Mouse (Mus musculus) olfactory bulb, adult 2 months (tissue): ENCODE results near the gene Mfsd4a. TPM values are rescaled to one million over a fixed set of nuclear protein-coding genes. Genes with fewer than 3 reads are reported as not detected.

ENCODE experiments used
- H3K27ac ChIP-seq: fragments of 200-500 bp; 2 replicates; pipeline ENCODE4 v1.5.1; 2012; ENCODE audit warnings: low read depth, low read length; ENCODE audit not compliant: insufficient read depth
- H3K4me1 ChIP-seq: fragments of 200-500 bp; 2 replicates; pipeline ENCODE4 v1.6.1; 2012; ENCODE audit warnings: low read length; ENCODE audit not compliant: control insufficient read depth, insufficient read depth
- H3K4me3 ChIP-seq: fragments of 200-500 bp; 2 replicates; pipeline ENCODE4 v1.5.1; 2012; ENCODE audit warnings: mild to moderate bottlenecking, low read depth, low read length, moderate library complexity; ENCODE audit not compliant: insufficient read depth
- CTCF ChIP-seq: fragments of 200-500 bp; IDR thresholded peaks from 2 replicates; pipeline ENCODE4 v1.5.1; 2012; ENCODE audit warnings: low read depth, mild to moderate bottlenecking, low read length, moderate library complexity; ENCODE audit not compliant: insufficient read depth
- POLR2A ChIP-seq: fragments of 200-500 bp; IDR thresholded peaks from 2 replicates; pipeline ENCODE4 v1.6.1; 2012; ENCODE audit warnings: mild to moderate bottlenecking, low read depth, low read length, moderate library complexity; ENCODE audit not compliant: insufficient read depth
- WGBS: fragments of 180-500 bp; shearing (Covaris S2); methylation state at CpG from one replicate; pipeline ENCODE4 v1.1.7; 2018; 5-methylcytosine and 5-hydroxymethylcytosine counted together
- polyA plus RNA-seq: library from polyadenylated mRNA; stranded (reverse); fragments of >200 nt; gene quantifications from 2 replicates; pipeline ENCODE4 v1.2.4, GENCODE M21; 2012; ENCODE audit warnings: low replicate concordance; ENCODE audit not compliant: missing spikeins, insufficient read depth, insufficient read length

Gene Mfsd4a
- polyA plus RNA-seq, 1 experiment: not detected

DNA sequence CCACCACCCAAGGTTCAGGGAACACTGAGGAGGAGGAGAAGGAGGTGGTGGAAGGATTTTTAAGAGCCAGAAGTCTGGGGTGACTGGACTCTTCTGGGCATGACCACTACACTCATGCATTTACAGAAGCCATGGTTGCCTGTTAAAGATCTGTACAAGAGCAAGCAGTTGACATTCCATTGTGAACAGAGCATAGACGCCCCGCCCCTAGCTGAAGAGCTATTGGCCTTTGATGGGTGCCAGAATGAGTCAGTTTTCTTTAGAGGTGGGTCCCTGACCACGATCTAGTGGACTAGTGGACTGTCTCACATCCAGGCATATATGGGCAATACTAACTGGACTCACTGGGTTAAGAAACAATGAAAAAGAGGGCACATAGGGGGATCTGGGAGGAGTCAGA is 61.8 kb downstream of the Mfsd4a start:
- WGBS: 80% methylated on average over 3 of the region's 3 CpGs
- no peak for TF ChIP-seq CTCF
- no peak for TF ChIP-seq POLR2A
- Histone ChIP-seq H3K27ac (no peak overlapping the region), H3K4me3 (no peak overlapping the region), H3K4me1 (no peaks in the 10 kb centered on the region)

DNA sequence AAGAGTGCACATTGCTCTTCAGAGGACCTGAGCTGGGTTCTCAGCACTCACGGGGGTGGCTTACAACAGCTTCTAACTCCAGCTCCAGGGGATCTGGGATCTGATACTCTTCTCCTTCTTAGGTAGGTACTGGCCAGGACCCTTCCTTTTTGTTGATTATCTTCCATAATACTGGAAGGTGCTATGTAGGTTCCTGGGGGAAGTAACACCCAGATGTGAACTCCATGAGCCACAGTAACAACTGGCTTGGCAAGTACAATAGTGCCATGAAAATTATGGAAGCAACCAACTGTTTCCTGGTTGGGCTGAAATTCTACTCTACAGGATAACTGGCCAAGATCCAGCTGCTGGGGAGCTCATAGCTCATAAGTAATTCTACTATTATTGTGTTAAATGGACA is 62.4 kb downstream of the Mfsd4a start:
- TF ChIP-seq POLR2A: no peak
- TF ChIP-seq CTCF: no peak
- Histone ChIP-seq H3K4me1 (no peaks in the 10 kb centered on the region), H3K27ac (no peak overlapping the region), H3K4me3 (no peak overlapping the region)
- 90% methylated on average over 1 of the region's 1 CpGs for WGBS

DNA sequence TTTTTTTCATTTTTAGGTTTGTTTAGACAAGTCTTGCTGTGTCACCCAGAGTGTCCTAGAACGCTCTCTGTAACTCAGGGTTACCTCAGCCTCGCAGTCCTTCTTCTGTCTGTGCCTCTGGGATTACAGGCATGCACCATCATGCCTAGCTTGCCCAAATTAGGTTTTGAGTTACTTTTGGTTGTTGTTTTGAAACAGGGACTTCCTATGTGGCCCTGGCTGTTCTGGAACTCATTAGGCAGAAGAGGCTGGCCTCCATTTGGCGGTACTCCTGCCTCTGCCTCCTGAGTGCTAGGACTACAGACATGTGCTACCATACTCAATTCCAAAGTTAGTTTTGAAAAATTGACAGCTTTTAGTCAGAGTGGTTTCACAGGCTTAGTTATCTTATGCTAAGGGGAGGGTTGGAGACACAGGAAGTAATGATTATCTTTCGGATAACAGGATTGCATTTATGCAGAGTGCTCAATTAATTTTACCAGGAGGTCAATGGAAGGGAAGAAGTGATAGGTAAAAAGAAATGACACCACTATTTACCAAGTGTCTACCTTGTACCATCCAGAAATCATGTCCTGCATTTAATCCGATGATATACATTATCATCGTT is 63.2 kb downstream of the Mfsd4a start:
- H3K4me3 ChIP-seq: no peak overlapping the region
- 86% methylated on average over 6 of the region's 6 CpGs for WGBS
- no peak overlapping the region for H3K27ac ChIP-seq
- TF ChIP-seq CTCF (no peak), POLR2A (no peak)
- H3K4me1 ChIP-seq: no peaks in the 10 kb centered on the region

DNA sequence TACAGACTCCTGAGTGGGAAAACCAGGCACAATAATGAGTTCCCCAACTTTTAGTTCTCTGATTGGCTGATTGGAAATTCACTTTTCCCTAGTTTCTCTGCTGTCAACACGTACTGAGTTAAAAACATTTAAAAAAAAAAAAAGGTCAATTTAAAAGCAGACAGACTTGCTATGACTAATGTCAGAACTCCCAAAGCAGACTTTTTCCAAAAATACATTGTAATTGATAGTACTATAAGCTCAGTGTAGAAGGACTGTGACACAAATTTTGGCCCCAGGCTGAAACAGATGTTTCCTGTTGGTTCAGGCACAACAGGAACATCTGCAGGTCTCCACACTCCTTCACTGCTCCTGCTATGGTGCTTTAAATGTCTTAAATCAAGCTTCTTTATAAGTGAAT is 64.0 kb downstream of the Mfsd4a start:
- Histone ChIP-seq H3K27ac (no peak overlapping the region), H3K4me1 (no peaks in the 10 kb centered on the region), H3K4me3 (no peak overlapping the region)
- TF ChIP-seq CTCF (no peak), POLR2A (no peak)
- 51% methylated on average over 1 of the region's 1 CpGs for WGBS

DNA sequence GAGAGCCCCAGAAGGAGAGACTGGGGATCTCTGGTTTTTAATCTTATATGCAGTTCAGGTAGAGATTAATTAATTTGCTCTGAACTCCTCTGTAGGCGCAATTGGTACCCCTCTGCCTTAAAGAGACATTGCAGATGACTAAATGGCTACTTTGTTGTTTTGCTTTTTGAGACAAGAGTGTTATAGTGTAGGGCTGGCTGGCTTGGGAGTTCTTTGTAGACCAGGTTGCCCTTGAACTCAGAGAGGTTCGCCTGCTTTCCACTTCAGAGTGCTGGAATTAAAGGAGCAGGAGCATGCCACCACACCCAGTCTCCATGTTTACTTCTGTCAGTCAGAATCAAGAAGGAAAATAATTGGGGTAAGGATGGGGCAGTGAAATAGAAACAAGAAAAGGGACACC is 64.8 kb downstream of the Mfsd4a start:
- H3K4me3 ChIP-seq: no peak overlapping the region
- H3K27ac ChIP-seq: no peak overlapping the region
- TF ChIP-seq CTCF: no peak
- TF ChIP-seq POLR2A: no peak
- H3K4me1 ChIP-seq: no peaks in the 10 kb centered on the region
- 68% methylated on average over 2 of the region's 2 CpGs for WGBS

DNA sequence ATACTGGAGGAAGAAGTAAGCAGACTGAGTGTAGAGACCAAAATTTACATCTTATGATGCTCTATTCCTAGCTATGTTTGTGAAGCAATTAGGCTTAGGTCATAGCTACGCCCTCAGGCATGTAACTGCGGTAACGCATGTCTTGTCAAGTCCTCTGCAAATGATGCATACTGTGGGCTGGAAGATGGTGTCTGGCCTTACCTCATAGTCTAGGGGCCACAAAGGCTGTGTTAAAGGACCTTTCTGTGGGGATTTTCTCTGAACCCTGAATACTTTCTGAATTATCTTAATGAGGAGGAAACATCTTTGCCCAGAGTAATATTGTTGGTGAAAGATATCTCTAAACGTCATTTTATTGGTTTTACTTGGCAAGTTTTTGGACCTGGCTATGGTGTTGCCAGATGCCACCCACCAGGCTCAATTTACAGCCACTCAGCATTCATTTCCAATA is 66.0 kb downstream of the Mfsd4a start:
- no peak overlapping the region for H3K27ac ChIP-seq
- WGBS: 84% methylated on average over 4 of the region's 4 CpGs
- H3K4me1 ChIP-seq: no peaks in the 10 kb centered on the region
- H3K4me3 ChIP-seq: no peak overlapping the region
- TF ChIP-seq CTCF: no peak

DNA sequence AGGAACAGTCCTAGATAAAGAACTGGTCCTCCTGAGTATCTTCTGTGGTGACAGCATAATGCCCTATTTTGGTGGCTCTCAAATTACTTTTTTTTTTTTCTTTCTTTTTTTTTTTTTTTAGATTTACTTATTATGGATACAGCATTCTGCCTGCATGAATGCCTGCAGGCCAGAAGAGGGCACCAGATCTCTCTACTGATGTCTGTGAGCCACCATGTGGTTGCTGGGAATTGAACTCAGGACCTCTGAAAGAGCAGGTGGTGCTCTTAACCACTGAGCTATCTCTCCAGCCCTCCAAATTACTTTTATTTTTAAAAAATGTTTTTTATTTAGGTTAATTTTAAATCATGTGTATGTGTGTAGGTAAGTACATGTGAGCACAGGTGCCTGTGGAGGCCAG is 67.4 kb downstream of the Mfsd4a start:
- H3K4me3 ChIP-seq: no peak overlapping the region
- H3K27ac ChIP-seq: no peak overlapping the region
- no peaks in the 10 kb centered on the region for H3K4me1 ChIP-seq
- TF ChIP-seq POLR2A: no peak
- no peak for TF ChIP-seq CTCF

DNA sequence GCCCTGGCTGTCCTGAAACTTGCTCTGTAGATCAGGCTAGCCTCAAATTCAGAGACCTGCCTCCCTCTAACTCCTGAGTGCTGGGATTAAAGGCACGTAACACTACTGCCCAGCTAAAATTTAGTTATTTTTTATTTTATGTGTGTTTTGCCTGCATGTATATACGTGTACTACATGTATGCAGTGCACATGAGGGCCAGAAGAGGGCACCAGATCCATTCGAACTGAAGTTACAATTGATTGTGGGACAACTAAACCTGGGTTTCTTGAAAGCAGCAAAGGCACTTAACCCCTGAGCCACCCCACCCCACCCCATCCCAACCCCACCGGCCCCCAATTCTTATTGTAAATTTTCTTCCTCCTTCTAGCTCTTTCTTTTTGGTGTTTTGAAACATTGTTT is 72.8 kb downstream of the Mfsd4a start:
- no peaks in the 10 kb centered on the region for H3K4me1 ChIP-seq
- 31% methylated on average over 4 of the region's 4 CpGs for WGBS
- no peak overlapping the region for H3K27ac ChIP-seq
- H3K4me3 ChIP-seq: no peak overlapping the region
- TF ChIP-seq POLR2A: no peak
- no peak for TF ChIP-seq CTCF

DNA sequence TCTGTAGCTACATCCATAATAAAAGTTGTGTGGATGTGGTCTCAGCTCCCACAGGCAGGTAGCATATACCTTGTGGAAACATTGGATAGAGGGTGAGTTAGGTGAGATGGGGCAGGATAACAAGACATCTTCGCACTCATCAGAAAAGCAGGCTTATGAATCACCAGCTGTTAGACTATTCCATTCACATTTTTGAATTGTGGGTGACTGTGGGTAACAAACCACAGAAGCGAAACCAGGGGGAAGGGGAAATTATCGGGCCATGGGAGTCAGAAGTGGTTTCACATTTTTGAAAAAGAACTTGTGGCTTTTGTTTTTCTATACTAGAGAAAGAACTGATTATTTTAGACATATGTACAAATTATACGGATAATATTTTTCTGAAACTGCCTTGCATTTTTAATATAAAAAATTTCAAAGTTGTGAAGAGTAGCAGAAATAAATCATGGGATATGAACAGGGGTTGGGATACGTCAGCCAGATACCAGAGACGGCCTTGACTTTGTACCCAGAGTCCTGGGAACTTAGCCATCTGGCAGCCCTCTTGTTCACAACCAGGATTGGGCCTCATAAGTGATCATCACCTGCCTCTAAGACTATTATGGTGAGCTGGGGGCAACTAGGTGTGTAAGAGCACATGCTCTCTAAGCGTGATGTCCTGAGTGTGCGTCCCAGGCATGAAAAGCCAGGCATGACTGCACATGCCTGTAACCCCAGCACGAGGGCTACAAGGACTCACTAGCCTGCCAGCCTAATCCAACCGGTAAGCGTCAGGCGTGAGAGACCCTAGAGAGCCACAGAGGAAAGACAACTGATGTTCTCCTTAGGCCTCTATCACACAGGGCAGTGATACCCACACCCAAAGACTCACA is 74.5 kb downstream of the Mfsd4a start:
- H3K4me3 ChIP-seq: no peak overlapping the region
- WGBS: 90% methylated on average over 12 of the region's 12 CpGs
- no peak for TF ChIP-seq POLR2A
- no peak for TF ChIP-seq CTCF
- no peaks in the 10 kb centered on the region for H3K4me1 ChIP-seq
- no peak overlapping the region for H3K27ac ChIP-seq
